Comparison of ENCODE assay signal across 9 mouse cellular contexts in genomic region chr2:92904307-92904859, GRCm38 (mm10). TPM values are rescaled to one million over a fixed set of nuclear protein-coding genes. Genes with fewer than 3 reads are reported as not detected.
DNase-seq lines count a peak whose midpoint lies in the region; ATAC-seq and TF ChIP-seq lines count a peak whose summit lies in the region.
"Had no signal": no experiment of that assay in that cellular context is flagged by ENCODE, and none has a peak within 500 bp of the region (broad histone marks: within the 10 kb centered on the region; RNA-seq: fewer than 3 reads in every experiment).

No protein-coding gene starts in this region.

- ATAC-seq in liver, embryonic 11.5 days (replicated peaks; ENCODE audit: low FRiP score): no peak
- ATAC-seq in hindbrain, postnatal 0 days: peak; percentile 67
- ATAC-seq in liver, postnatal 0 days: no peak

- peaks cover 3% of the 10 kb centered on the region; the same call in 1 of the 2 replicates for H3K27me3 ChIP-seq in liver, adult 2 months (ENCODE audit: control insufficient read depth, insufficient read depth, low read length)
- H3K27me3 ChIP-seq in liver, embryonic 11.5 days (replicated peaks; ENCODE audit: control insufficient read depth, insufficient read depth, low read length): no peaks in the 10 kb centered on the region
- no peaks in the 10 kb centered on the region for H3K27me3 ChIP-seq in hindbrain, postnatal 0 days (ENCODE audit: insufficient read depth, low read length)
- peaks cover 10% of the 10 kb centered on the region; the same call in 1 of the 2 replicates for H3K27me3 ChIP-seq in liver, postnatal 0 days (ENCODE audit: insufficient read depth, low read length)

- no peak overlapping the region for H3K9ac ChIP-seq in liver, adult 2 months (ENCODE audit: low read depth, low read length)
- H3K9ac ChIP-seq in liver, embryonic 11.5 days (ENCODE audit: low read depth, low read length): no peak overlapping the region
- no peak overlapping the region for H3K9ac ChIP-seq in hindbrain, postnatal 0 days (replicated peaks; ENCODE audit: low read length)
- no peak overlapping the region for H3K9ac ChIP-seq in liver, postnatal 0 days (replicated peaks)
- H3K9ac ChIP-seq: neural tube, embryonic 13.5 days had no signal

- no peak for TF ChIP-seq POLR2A in liver, adult 2 months (IDR thresholded peaks at IDR 0.05; ENCODE audit: extremely low read depth, insufficient read depth, low read length)

- no peak overlapping the region for H3K4me2 ChIP-seq in liver, embryonic 11.5 days
- 0 out of 2 replicates have a peak overlapping the region, but pooled peaks have one; percentile 2 for H3K4me2 ChIP-seq in hindbrain, postnatal 0 days (ENCODE audit: low read depth, low read length)
- no peak overlapping the region for H3K4me2 ChIP-seq in liver, postnatal 0 days (ENCODE audit: low read depth, low read length)
- H3K4me2 ChIP-seq: neural tube, embryonic 13.5 days had no signal

- TF ChIP-seq CTCF in liver, adult 2 months (IDR thresholded peaks at IDR 0.05; ENCODE audit: low read depth, low read length): peak; percentile 49
- peak; percentile 89 for TF ChIP-seq CTCF in hindbrain, postnatal 0 days (IDR thresholded peaks at IDR 0.05; ENCODE audit: low read depth)
- peak; percentile 82 for TF ChIP-seq CTCF in liver, postnatal 0 days (IDR thresholded peaks at IDR 0.05; ENCODE audit: low read depth)

- DNase-seq in liver, adult 2 months (ENCODE audit: extremely low read depth, low read depth, low spot score): peak; percentile 37
- no peak for DNase-seq in liver, embryonic 11.5 days (ENCODE audit: low spot score)
- peak; percentile 27 for DNase-seq in T-cell, adult 2 months (ENCODE audit: low spot score)
- DNase-seq in embryo, embryonic 9.5 days (ENCODE audit: extremely low spot score): peak; percentile 65
- DNase-seq in hindbrain, postnatal 0 days (ENCODE audit: low spot score): peak; percentile 87
- DNase-seq in liver, postnatal 0 days: no peak
- DNase-seq in retina, adult 2 months (ENCODE audit: low read depth, low spot score): peak; percentile 43
- no peak for DNase-seq in ovary, postnatal 10 days (ENCODE audit: low spot score)

- no peak for TF ChIP-seq EP300 in liver, postnatal 0 days (IDR thresholded peaks at IDR 0.05; ENCODE audit: low read depth)

- no peak overlapping the region for H3K27ac ChIP-seq in liver, adult 2 months (replicated peaks; ENCODE audit: insufficient read depth, low read depth, low read length)
- H3K27ac ChIP-seq in liver, embryonic 11.5 days (ENCODE audit: low read depth, low read length): no peak overlapping the region
- H3K27ac ChIP-seq in hindbrain, postnatal 0 days: no peak overlapping the region
- no peak overlapping the region for H3K27ac ChIP-seq in liver, postnatal 0 days (ENCODE audit: low read depth)
- H3K27ac ChIP-seq: neural tube, embryonic 13.5 days had no signal

- no peaks in the 10 kb centered on the region for H3K4me1 ChIP-seq in liver, adult 2 months (ENCODE audit: control insufficient read depth, insufficient read depth, low read length)
- H3K4me1 ChIP-seq in liver, embryonic 11.5 days (replicated peaks; ENCODE audit: control insufficient read depth, insufficient read depth, low read length): no peaks in the 10 kb centered on the region
- H3K4me1 ChIP-seq in hindbrain, postnatal 0 days (ENCODE audit: insufficient read depth, low read length): no peaks in the 10 kb centered on the region
- no peaks in the 10 kb centered on the region for H3K4me1 ChIP-seq in liver, postnatal 0 days (ENCODE audit: insufficient read depth)

- no peaks in the 10 kb centered on the region for H3K9me3 ChIP-seq in liver, embryonic 11.5 days (ENCODE audit: control insufficient read depth, low read length)
- H3K9me3 ChIP-seq in hindbrain, postnatal 0 days (ENCODE audit: low read length): no peaks in the 10 kb centered on the region
- no peaks in the 10 kb centered on the region for H3K9me3 ChIP-seq in liver, postnatal 0 days (ENCODE audit: low read length)
- H3K9me3 ChIP-seq: neural tube, embryonic 13.5 days had no signal

- H3K79me2 ChIP-seq in liver, adult 2 months (ENCODE audit: control insufficient read depth, insufficient read depth, low read length): no peaks in the 10 kb centered on the region

- 24% methylated on average over 8 of the region's 8 CpGs for WGBS in liver, adult 2 months
- 25% methylated on average over 8 of the region's 8 CpGs for WGBS in liver, embryonic 11.5 days
- 24% methylated on average over 8 of the region's 8 CpGs for WGBS in hindbrain, postnatal 0 days
- WGBS in liver, postnatal 0 days (ENCODE audit: insufficient replicate concordance): 24% methylated on average over 8 of the region's 8 CpGs

- H3K4me3 ChIP-seq in liver, adult 2 months (ENCODE audit: insufficient read depth, low read depth, low read length): no peak overlapping the region
- no peak overlapping the region for H3K4me3 ChIP-seq in liver, embryonic 11.5 days (ENCODE audit: low read depth, low read length)
- H3K4me3 ChIP-seq in hindbrain, postnatal 0 days (ENCODE audit: low read length): no peak overlapping the region
- no peak overlapping the region for H3K4me3 ChIP-seq in liver, postnatal 0 days (ENCODE audit: low read depth, low read length)
- H3K4me3 ChIP-seq: neural tube, embryonic 13.5 days had no signal

- H3K36me3 ChIP-seq in liver, adult 2 months (ENCODE audit: control insufficient read depth, insufficient read depth, low read length): no peaks in the 10 kb centered on the region
- H3K36me3 ChIP-seq in liver, embryonic 11.5 days (ENCODE audit: control insufficient read depth, insufficient read depth, low read length): no peaks in the 10 kb centered on the region
- H3K36me3 ChIP-seq in hindbrain, postnatal 0 days (ENCODE audit: insufficient read depth, low read length): no peaks in the 10 kb centered on the region
- H3K36me3 ChIP-seq in liver, postnatal 0 days (replicated peaks; ENCODE audit: insufficient read depth, low read length): no peaks in the 10 kb centered on the region
- H3K36me3 ChIP-seq: neural tube, embryonic 13.5 days had no signal

RNA-seq across cellular contexts. Expression of gene Syt13, which starts 10.5 kb away (rescaled TPM):
- 0.07 TPM in 1 of 2 replicates, not detected in the other for total RNA-seq in liver, adult 2 months (2014; rRNA removed)
- polyA plus RNA-seq in liver, adult 2 months (2012; rRNA removed): 0.02 TPM in 1 of 2 replicates, not detected in the other
- polyA plus RNA-seq in liver, embryonic 11.5 days (2014; fragmentation: Nextera tagmentation; extraction: Ambion mirVana): 0.71 and 0.78 TPM in 2 replicates
- total RNA-seq in hindbrain, postnatal 0 days (2014; rRNA removed): 145 and 146 TPM in 2 replicates
- polyA plus RNA-seq in hindbrain, postnatal 0 days (2015; fragmentation: Nextera tagmentation; extraction: Ambion mirVana): 61.5 and 70.8 TPM in 2 replicates
- polyA plus RNA-seq in liver, postnatal 0 days (2015; fragmentation: Nextera tagmentation; extraction: Ambion mirVana): 0.06 and 0.19 TPM in 2 replicates

Comparison
In these comparisons a context has a peak if more than half of its experiments do, and no peak if none do; other contexts are left out.
1. DNase-seq: peak in liver, adult 2 months (single experiment), T-cell, adult 2 months (single experiment), embryo, embryonic 9.5 days (single experiment), hindbrain, postnatal 0 days (single experiment) and retina, adult 2 months (single experiment); none in liver, embryonic 11.5 days (single experiment), liver, postnatal 0 days (single experiment) and ovary, postnatal 10 days (single experiment).
2. RNA of gene Syt13, which starts 10.5 kb away (polyA plus RNA-seq): 61.5 to 70.8 TPM in hindbrain, postnatal 0 days; 0.71 to 0.78 TPM in liver, embryonic 11.5 days, 0.06 to 0.19 TPM in liver, postnatal 0 days and 0.02 TPM in liver, adult 2 months; every median in the first group is over 10 times any median in the second.
3. Peak in every context shown above with its lines, with median percentiles within 50 percentile points of each other: CTCF ChIP-seq.